Mouse (Mus musculus): Measurements from ENCODE around the gene Celf1. TPM values are rescaled to one million over a fixed set of nuclear protein-coding genes. Genes with fewer than 3 reads are reported as not detected.

Celf1 gene
- total and polyA plus RNA-seq, 3 experiments: 29.7 to 69.7 (median 52.8) TPM

DNA sequence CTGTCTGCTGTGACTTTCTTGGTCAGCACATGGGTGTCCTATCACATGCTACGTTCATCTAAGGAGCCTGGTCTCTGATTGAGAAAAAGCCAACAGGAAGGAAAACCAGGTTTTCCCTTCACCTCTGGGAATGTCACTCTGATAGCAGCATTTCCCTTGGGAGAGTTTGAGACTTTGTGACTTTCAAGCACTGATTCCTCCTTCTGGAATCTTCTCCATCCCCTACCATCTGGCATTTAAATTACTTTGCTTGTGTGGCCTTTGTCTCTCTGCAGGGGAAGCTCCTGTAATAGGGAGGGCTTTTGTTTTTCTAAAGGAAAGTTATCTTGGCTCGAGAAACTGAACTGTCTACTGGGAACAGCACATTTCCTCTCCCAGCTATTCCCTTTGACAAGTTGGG, 82.9 kb downstream of the Celf1 start:
- H3K4me3 ChIP-seq (replicated peaks in 1 of 3; ENCODE audit: low read depth in 2 of 3, low read length in 2 of 3, poor library complexity in 1 of 3): no peak overlapping the region
- no peaks in the 10 kb centered on the region for H3K27me3 ChIP-seq (replicated peaks)
- dilution Hi-C loops (cut with MboI; ENCODE audit: extremely low pct_ligation_motif_present, extremely low pct_unique_long_range_greater_than_20kb, low sequenced_read_pairs) (no loop called here), in situ Hi-C loops (cut with MboI; ENCODE audit: low pct_ligation_motif_present, low pct_unique_long_range_greater_than_20kb, low sequenced_read_pairs) (no loop called here)
- H3K9ac ChIP-seq (ENCODE audit: insufficient read depth, low read depth): no peak overlapping the region
- no peaks in the 10 kb centered on the region for H3K79me2 ChIP-seq (replicated peaks; ENCODE audit: control insufficient read depth, extremely low read depth, insufficient read depth, poor library complexity, severe bottlenecking)
- H3K9me3 ChIP-seq (replicated peaks; ENCODE audit: low read length): no peaks in the 10 kb centered on the region
- H3K4me1 ChIP-seq (ENCODE audit: control insufficient read depth in 1 of 2, insufficient read depth in 2 of 2): peaks cover 2 to 18% of the 10 kb centered on the region in 2 experiments; a peak in 2 of 4 replicates
- no peak for TF ChIP-seq MAX (IDR thresholded peaks at IDR 0.05; ENCODE audit: low read length)
- TF ChIP-seq BHLHE40 (IDR thresholded peaks at IDR 0.05; ENCODE audit: low read depth, low read length): no peak
- TF ChIP-seq SMC3 (IDR thresholded peaks at IDR 0.05; ENCODE audit: low read depth, low read length): no peak
- TF ChIP-seq UBTF (IDR thresholded peaks at IDR 0.05; ENCODE audit: low read depth, low read length): no peak
- TF ChIP-seq HCFC1 (IDR thresholded peaks at IDR 0.05; ENCODE audit: low read depth, low read length): no peak
- no peak for TF ChIP-seq SIN3A (IDR thresholded peaks at IDR 0.05; ENCODE audit: low read length)
- TF ChIP-seq RCOR1 (conservative IDR thresholded peaks at IDR 0.05; ENCODE audit: low read depth, low read length): no peak
- no peak for TF ChIP-seq USF2 (conservative IDR thresholded peaks at IDR 0.05; ENCODE audit: low read depth, low read length)
- no peak for TF ChIP-seq ZMIZ1 (IDR thresholded peaks at IDR 0.05; ENCODE audit: low read depth, low read length)
- peaks cover 8 to 39% of the 10 kb centered on the region in 2 experiments for H3K36me3 ChIP-seq (replicated peaks in 1 of 2; ENCODE audit: control insufficient read depth in 1 of 2, insufficient read depth in 1 of 2, low read length in 1 of 2)
- DNase-seq (ENCODE audit: extremely low read depth): no peak
- no peak overlapping the region for H3K27ac ChIP-seq (ENCODE audit: insufficient read depth, low read depth)
- H3K4me2 ChIP-seq (ENCODE audit: insufficient read depth, low read depth, poor library complexity, severe bottlenecking): no peak overlapping the region

DNA sequence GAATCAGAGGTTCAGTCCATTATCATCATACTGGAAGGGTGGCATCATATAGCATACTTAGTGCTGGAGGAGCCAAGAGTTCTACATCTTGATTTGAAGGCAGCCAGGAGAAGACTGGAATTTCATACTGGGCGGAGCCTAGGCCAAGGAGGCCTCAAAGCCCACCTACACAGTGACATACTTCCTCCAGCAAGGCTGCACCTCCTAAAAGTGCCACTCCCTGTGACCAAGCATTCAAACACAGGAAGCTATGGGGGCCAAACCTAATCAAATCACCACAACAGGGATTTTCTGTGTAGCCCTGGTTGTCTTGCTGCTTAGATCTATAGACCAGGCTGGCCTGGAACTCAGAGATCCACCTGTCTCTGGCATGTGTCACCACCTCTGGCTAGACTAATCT, 83.8 kb downstream of the Celf1 start:
- no peak overlapping the region for H3K27ac ChIP-seq (ENCODE audit: insufficient read depth, low read depth)
- H3K79me2 ChIP-seq (replicated peaks; ENCODE audit: control insufficient read depth, extremely low read depth, insufficient read depth, poor library complexity, severe bottlenecking): no peaks in the 10 kb centered on the region
- H3K27me3 ChIP-seq (replicated peaks): no peaks in the 10 kb centered on the region
- H3K4me1 ChIP-seq (ENCODE audit: control insufficient read depth in 1 of 2, insufficient read depth in 2 of 2): peaks cover 2 to 18% of the 10 kb centered on the region in 2 experiments; a peak in 2 of 4 replicates
- dilution Hi-C loops (cut with MboI; ENCODE audit: extremely low pct_ligation_motif_present, extremely low pct_unique_long_range_greater_than_20kb, low sequenced_read_pairs) (no loop called here), in situ Hi-C loops (cut with MboI; ENCODE audit: low pct_ligation_motif_present, low pct_unique_long_range_greater_than_20kb, low sequenced_read_pairs) (no loop called here)
- H3K4me3 ChIP-seq (replicated peaks in 1 of 3; ENCODE audit: low read depth in 2 of 3, low read length in 2 of 3, poor library complexity in 1 of 3): no peak overlapping the region
- peaks cover 5 to 32% of the 10 kb centered on the region in 2 experiments for H3K36me3 ChIP-seq (replicated peaks in 1 of 2; ENCODE audit: control insufficient read depth in 1 of 2, insufficient read depth in 1 of 2, low read length in 1 of 2)
- H3K4me2 ChIP-seq (ENCODE audit: insufficient read depth, low read depth, poor library complexity, severe bottlenecking): no peak overlapping the region
- H3K9ac ChIP-seq (ENCODE audit: insufficient read depth, low read depth): no peak overlapping the region
- TF ChIP-seq MYC (IDR thresholded peaks at IDR 0.05; ENCODE audit: low read depth, low read length): no peak
- no peak for TF ChIP-seq ZC3H11A (IDR thresholded peaks at IDR 0.05; ENCODE audit: low read depth, low read length)
- no peak for TF ChIP-seq PAX5 (IDR thresholded peaks at IDR 0.05; ENCODE audit: low read length)
- TF ChIP-seq POLR2A (IDR thresholded peaks at IDR 0.05; ENCODE audit: low read depth, low read length): no peak
- no peak for TF ChIP-seq USF2 (conservative IDR thresholded peaks at IDR 0.05; ENCODE audit: low read depth, low read length)
- no peak for TF ChIP-seq MAFK (IDR thresholded peaks at IDR 0.05; ENCODE audit: insufficient replicate concordance, low read length)
- no peak for TF ChIP-seq TCF12 (IDR thresholded peaks at IDR 0.05; ENCODE audit: low read depth, low read length)
- TF ChIP-seq GABPA (IDR thresholded peaks at IDR 0.05; ENCODE audit: insufficient replicate concordance, low read depth, low read length): no peak
- no peak for TF ChIP-seq ZMIZ1 (IDR thresholded peaks at IDR 0.05; ENCODE audit: low read depth, low read length)
- DNase-seq (ENCODE audit: extremely low read depth): no peak
- H3K9me3 ChIP-seq (replicated peaks; ENCODE audit: low read length): no peaks in the 10 kb centered on the region
